Mouse (Mus musculus) heart, adult 2 months (tissue): ENCODE data around the gene Fasn. TPM values are rescaled to one million over a fixed set of nuclear protein-coding genes. Genes with fewer than 3 reads are reported as not detected.
"Not testable (repeated sequence)": the region's sequence is repeated elsewhere in the genome, so short reads cannot be mapped to it uniquely, and the experiment has no call there.

Experiments
- DNase-seq, 2 experiments: peaks; one replicate each; pipeline ENCODE4 v3.0.0; 2021
- H3K27ac ChIP-seq: fragments of 200-600 bp; 2 replicates; pipeline ENCODE4 v1.8.1; 2022
- H3K27me3 ChIP-seq: fragments of 200-500 bp; 2 replicates; pipeline ENCODE4 v1.6.1; 2012; ENCODE audit warnings: mild to moderate bottlenecking, low read length, inconsistent platforms, mixed read lengths; ENCODE audit not compliant: control insufficient read depth, insufficient read depth
- H3K36me3 ChIP-seq: fragments of 200-500 bp; 2 replicates; pipeline ENCODE4 v1.6.1; 2012; ENCODE audit warnings: low read length, inconsistent platforms; ENCODE audit not compliant: control insufficient read depth, insufficient read depth
- H3K4me1 ChIP-seq: fragments of 200-500 bp; 2 replicates; pipeline ENCODE4 v1.6.1; 2011; ENCODE audit warnings: low read length; ENCODE audit not compliant: control insufficient read depth, insufficient read depth
- H3K4me3 ChIP-seq: fragments of 200-600 bp; 2 replicates; pipeline ENCODE4 v1.8.1; 2022
- H3K79me2 ChIP-seq: fragments of 200-500 bp; replicated peaks from 2 replicates; pipeline ENCODE4 v1.6.1; 2012; ENCODE audit warnings: mild to moderate bottlenecking, inconsistent platforms, low read length, moderate library complexity, mixed read lengths; ENCODE audit not compliant: control insufficient read depth, insufficient read depth
- H3K9ac ChIP-seq: fragments of 200-500 bp; 2 replicates; pipeline ENCODE4 v1.6.1; 2012; ENCODE audit warnings: low read depth, mild to moderate bottlenecking, control low read depth, inconsistent platforms, low read length, mixed read lengths
- CTCF ChIP-seq: fragments of 200-600 bp; IDR thresholded peaks from 2 replicates; pipeline ENCODE4 v1.8.1; 2022; ENCODE audit warnings: antibody characterized with exemption, mild to moderate bottlenecking, moderate library complexity
- EP300 ChIP-seq: fragments of 200-500 bp; IDR thresholded peaks from 2 replicates; pipeline ENCODE4 v1.6.1; 2011; ENCODE audit warnings: low read depth, low read length, control low read depth; ENCODE audit not compliant: insufficient read depth
- POLR2A ChIP-seq: fragments of 200-500 bp; IDR thresholded peaks from 2 replicates; pipeline ENCODE4 v1.6.1; 2011; ENCODE audit warnings: mild to moderate bottlenecking, low read depth, low read length, control low read depth; ENCODE audit not compliant: insufficient read depth
- WGBS: fragments of 180-500 bp; shearing (Covaris S2); methylation state at CpG from one replicate; pipeline ENCODE4 v1.1.7; 2018; 5-methylcytosine and 5-hydroxymethylcytosine counted together
- intact Hi-C: fragments of 180-260 bp; cut with DNase I; formaldehyde crosslinking; loops from one replicate; pipeline ENCODE4 v1.15.1; 2025
- polyA plus RNA-seq: library from polyadenylated mRNA; depleted of rRNA; stranded (reverse); fragments of >200 nt; gene quantifications from 2 replicates; pipeline ENCODE4 v1.2.3, GENCODE M21; 2012
- total RNA-seq, 2 experiments: library from RNA; stranded (reverse); gene quantifications; 2 replicates each; pipeline ENCODE4 v1.2.3; 2021

The Fasn gene
- total and polyA plus RNA-seq, 3 experiments: 22.0 to 731 (median 32.1) TPM

DNA sequence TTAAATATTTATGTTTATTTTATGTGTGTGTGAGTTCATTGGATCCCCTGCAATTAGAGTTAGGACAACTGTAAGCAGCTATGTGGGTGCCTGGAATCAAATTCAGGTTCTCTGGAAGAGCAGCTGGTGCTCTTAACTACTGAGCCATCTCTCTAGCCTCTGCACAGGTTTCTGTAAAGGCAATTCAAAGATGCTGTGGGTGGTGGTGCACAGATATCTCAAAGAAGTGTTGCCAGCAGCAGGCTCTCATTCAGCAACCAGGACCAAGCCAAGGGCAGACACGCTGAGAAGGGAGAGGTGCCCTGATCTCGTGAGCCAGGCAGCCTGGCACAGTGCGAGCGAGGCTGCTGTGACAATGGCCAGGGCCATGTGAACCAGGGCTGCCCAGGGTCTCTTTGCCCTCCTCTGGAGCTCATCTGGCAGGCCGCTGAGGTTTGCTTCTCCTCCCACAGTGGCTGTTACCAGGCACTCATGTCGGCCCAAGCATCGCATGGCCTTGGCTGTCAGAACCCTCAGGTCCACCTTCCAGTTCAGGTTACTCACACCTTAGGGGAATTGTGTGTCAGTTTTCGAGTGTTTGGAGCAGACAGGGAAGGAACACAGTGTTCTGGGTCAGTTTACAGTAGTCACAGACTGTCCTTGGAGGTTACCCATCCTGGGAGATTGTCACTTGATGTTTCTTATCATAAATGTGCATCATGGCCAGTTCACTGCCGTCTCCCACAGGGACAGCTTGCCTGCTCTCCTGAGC, 22.6 kb upstream of the Fasn start:
- WGBS: 83% methylated on average over 9 of the region's 9 CpGs
- no peak for DNase-seq
- H3K79me2 ChIP-seq: no peaks in the 10 kb centered on the region
- H3K27me3 ChIP-seq: no peaks in the 10 kb centered on the region
- peaks cover 2% of the 10 kb centered on the region; the same call in 1 of the 2 replicates for H3K4me1 ChIP-seq
- TF ChIP-seq CTCF: no peak
- TF ChIP-seq POLR2A: no peak
- no peak for TF ChIP-seq EP300
- H3K36me3 ChIP-seq: no peaks in the 10 kb centered on the region
- no peak overlapping the region for H3K27ac ChIP-seq
- H3K9ac ChIP-seq: no peak overlapping the region
- no peak overlapping the region for H3K4me3 ChIP-seq
- intact Hi-C loops: no loop called here

DNA sequence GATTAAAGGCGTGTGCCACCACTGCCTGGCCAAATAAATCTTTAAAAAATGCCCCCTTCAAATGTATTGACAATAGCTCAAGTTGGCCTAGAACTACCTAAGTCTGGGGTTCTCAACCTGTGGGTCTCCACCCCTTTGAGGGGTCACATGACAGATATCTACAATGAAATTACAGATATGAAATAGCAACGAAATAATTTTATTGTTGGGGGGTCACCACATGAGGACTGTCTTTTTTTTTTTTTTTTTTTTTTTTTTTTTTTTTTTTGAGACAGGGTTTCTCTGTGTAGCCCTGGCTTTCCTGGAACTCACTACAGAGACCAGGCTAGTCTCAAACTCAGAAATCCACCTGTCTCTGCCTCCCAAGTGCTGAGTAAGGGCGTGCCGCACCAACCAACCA, 20.0 kb upstream of the Fasn start:
- H3K4me1 ChIP-seq: no peaks in the 10 kb centered on the region; the same call in 1 of the 2 replicates
- no peaks in the 10 kb centered on the region for H3K36me3 ChIP-seq
- H3K27ac ChIP-seq: no peak overlapping the region
- WGBS: 92% methylated on average over 4 of the region's 4 CpGs
- no peaks in the 10 kb centered on the region for H3K27me3 ChIP-seq
- intact Hi-C loops: no loop called here
- no peak overlapping the region for H3K4me3 ChIP-seq
- no peak for TF ChIP-seq POLR2A
- TF ChIP-seq EP300: no peak
- H3K79me2 ChIP-seq: no peaks in the 10 kb centered on the region
- DNase-seq: no peak
- H3K9ac ChIP-seq: no peak overlapping the region

DNA sequence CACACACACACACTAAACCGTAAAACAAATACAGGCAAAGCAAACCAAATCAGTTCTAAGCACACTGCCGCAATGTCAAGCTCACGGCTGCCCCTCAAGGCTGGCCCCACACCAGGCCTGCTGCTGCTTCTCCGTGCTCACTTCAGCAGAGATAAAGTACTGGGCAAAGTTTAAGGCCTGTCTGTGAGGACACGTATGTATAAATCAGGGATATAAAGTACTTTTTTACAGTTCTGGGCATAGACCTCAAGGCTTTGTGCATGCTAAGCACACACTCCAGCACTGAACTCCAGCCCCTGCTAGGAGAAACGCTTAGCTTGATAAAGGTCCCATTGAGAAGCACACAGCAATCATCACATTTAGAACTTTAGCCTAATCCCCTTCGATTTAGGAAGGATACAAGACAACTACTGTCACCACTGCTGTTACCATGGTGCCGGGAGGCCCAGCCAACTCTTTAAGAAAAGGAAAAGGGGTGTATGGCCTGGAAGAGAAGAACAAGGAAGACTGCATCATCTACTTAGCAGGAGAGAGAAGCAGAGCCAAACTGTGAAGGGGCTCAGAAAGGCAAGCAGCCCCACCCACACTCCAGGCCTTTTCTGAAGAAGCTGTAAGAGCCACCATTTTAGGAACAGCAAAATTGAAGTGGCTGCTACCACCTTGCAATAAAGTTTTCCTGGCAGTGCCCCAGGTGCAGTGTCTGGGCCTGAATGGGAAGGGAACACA, 9.4 kb upstream of the Fasn start:
- TF ChIP-seq CTCF: no peak
- TF ChIP-seq POLR2A: no peak
- TF ChIP-seq EP300: no peak
- no peak overlapping the region for H3K27ac ChIP-seq
- intact Hi-C loops: no loop called here
- H3K9ac ChIP-seq: no peak overlapping the region
- no peaks in the 10 kb centered on the region for H3K36me3 ChIP-seq
- WGBS: 59% methylated on average over 8 of the region's 8 CpGs
- no peaks in the 10 kb centered on the region for H3K27me3 ChIP-seq
- no peaks in the 10 kb centered on the region for H3K79me2 ChIP-seq
- H3K4me3 ChIP-seq: no peak overlapping the region
- no peaks in the 10 kb centered on the region for H3K4me1 ChIP-seq
- peak in 1 of 2 experiments; percentile 1 for DNase-seq

DNA sequence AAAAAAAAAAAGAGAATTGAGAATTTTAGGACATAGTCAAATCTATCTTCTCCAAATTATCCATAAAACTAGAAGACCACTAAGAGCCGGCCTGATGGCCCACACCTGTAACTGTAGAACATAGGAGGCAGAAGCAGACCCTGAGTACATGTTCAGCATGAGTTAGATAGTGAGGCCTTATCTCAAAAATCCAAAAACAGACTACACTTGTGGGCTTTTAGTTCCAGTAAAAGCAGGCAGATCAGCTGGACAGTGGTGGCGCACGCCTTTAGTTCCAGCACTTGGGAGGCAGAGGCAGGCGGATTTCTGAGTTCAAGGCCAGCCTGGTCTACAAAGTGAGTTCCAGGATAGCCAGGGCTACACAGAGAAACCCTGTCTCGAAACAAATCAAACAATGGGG, 8.6 kb upstream of the Fasn start:
- H3K27ac ChIP-seq, intact Hi-C loops: not testable (repeated sequence)
- WGBS: 86% methylated on average over 5 of the region's 5 CpGs

DNA sequence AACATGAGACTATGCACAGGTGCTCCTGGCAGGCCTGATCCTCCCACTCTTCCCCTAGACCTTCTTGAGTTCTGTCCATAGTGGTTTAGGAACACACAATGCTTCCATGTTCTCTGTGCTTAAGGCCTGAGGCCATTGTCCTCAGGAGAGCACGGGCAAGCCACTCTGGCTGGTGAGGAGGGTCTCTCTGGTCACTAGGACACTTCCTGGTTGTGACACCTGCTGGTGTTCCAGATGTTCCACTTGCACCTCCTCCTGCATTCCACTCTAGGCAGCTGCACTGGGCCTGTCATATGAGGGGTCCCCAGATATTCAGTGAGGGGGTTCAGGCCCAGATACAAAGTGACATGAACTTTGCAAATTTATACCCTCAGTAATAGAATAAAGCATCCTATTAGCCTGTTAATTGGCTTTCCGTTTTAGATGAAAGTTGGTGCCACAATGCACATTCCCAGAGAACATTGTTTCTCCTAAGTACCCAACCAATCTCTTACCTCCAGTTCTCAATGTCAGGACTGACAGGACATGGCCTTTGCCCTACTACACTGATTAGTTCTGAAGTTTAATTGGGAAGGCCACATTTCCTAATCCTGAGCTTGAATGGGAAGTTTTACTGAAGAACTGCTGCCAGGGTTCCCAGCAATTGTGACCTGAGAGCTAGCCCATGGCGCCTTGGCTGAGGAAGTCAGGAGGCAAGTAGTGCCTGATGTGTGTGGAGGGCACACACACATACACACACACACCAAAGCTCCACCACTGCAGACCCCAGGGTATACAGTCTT, 7.5 kb upstream of the Fasn start:
- Histone ChIP-seq H3K27ac (no peak overlapping the region), H3K4me1 (no peaks in the 10 kb centered on the region), H3K4me3 (no peak overlapping the region), H3K27me3 (no peaks in the 10 kb centered on the region), H3K36me3 (no peaks in the 10 kb centered on the region), H3K79me2 (no peaks in the 10 kb centered on the region), H3K9ac (no peak overlapping the region)
- DNase-seq: peak in 1 of 2 experiments; percentile 2
- intact Hi-C loops: no loop called here
- 91% methylated on average over 3 of the region's 3 CpGs for WGBS
- no peak for TF ChIP-seq EP300
- TF ChIP-seq CTCF: no peak
- TF ChIP-seq POLR2A: no peak

More for the DNA sequence above, 8.6 kb upstream of the Fasn start:
- not testable (repeated sequence) for H3K36me3 ChIP-seq, H3K4me1 ChIP-seq, H3K27me3 ChIP-seq, H3K79me2 ChIP-seq, H3K9ac ChIP-seq, H3K4me3 ChIP-seq, DNase-seq

DNA sequence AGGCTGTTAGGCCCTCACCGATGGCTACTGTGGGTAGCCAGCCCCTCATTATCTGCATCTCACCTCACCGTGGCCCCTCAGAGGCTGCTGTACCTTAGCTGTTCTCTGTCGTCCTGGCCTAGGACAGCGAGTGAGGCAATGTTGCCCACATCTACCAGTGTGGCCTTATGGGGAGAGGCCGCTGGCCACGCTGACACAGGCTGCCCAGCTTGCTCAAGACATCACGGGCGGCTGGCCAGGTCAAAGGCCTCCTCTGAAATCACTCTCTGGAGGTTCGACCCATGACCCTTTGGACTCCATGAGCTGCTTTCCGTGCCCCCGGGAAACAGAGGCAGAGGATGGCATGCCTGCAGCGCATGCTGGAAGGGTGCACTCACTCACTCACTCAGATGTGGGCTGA, 6.3 kb upstream of the Fasn start:
- TF ChIP-seq POLR2A (no peak), EP300 (no peak), CTCF (no peak)
- H3K27me3 ChIP-seq: no peaks in the 10 kb centered on the region
- no peak overlapping the region for H3K9ac ChIP-seq
- no peak overlapping the region for H3K4me3 ChIP-seq
- H3K27ac ChIP-seq: no peak overlapping the region
- no peaks in the 10 kb centered on the region for H3K36me3 ChIP-seq
- no peaks in the 10 kb centered on the region for H3K4me1 ChIP-seq
- H3K79me2 ChIP-seq: no peaks in the 10 kb centered on the region
- 85% methylated on average over 12 of the region's 12 CpGs for WGBS
- intact Hi-C loops: no loop called here
- DNase-seq: peak; percentile 14 to 15
